Mouse (Mus musculus): ENCODE measurements around the gene Svs4. TPM values are rescaled to one million over a fixed set of nuclear protein-coding genes. Genes with fewer than 3 reads are reported as not detected.

The Svs4 gene
- polyA plus RNA-seq, 1 experiment from 2014 or later, result not detected

DNA sequence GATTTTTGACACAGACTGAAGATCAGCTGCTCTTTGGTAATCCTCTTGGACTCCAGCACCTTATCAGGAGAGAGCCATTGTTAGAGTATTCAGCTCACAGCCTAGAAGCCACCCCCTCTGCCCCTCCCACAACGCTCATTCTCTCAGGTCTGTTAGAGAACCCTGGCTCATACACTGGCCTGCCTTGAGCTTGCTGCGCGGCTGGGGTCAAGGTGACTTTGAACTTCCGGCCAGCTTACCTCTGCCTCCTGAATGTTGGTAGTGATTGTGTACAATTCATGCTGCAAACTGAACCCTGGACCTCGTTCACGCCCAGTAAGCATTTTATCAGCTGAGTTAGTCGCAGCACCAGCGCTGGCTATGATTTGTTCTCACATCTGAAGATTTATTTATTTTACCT lies 45.6 kb downstream of the Svs4 start:
- Histone ChIP-seq H3K27ac (replicated peaks; ENCODE audit: low read depth, low read length) (no peak overlapping the region), H3K4me2 (ENCODE audit: low read depth, low read length) (no peak overlapping the region), H3K27me3 (ENCODE audit: control insufficient read depth, insufficient read depth, low read length) (no peaks in the 10 kb centered on the region), H3K4me1 (ENCODE audit: control insufficient read depth, insufficient read depth, low read length) (no peaks in the 10 kb centered on the region), H3K9me3 (replicated peaks; ENCODE audit: control insufficient read depth, low read length) (no peaks in the 10 kb centered on the region), H3K4me3 (ENCODE audit: low read depth, low read length) (no peak overlapping the region), H3K36me3 (replicated peaks; ENCODE audit: control insufficient read depth, insufficient read depth, low read depth, low read length) (no peaks in the 10 kb centered on the region), H3K9ac (replicated peaks; ENCODE audit: low read length) (no peak overlapping the region)
- ATAC-seq (replicated peaks; ENCODE audit: insufficient number of reproducible peaks, low FRiP score, low TSS enrichment, low read depth) (no peak), DNase-seq (ENCODE audit: low spot score) (no peak)
- 89% methylated on average over 8 of the region's 8 CpGs for WGBS

DNA sequence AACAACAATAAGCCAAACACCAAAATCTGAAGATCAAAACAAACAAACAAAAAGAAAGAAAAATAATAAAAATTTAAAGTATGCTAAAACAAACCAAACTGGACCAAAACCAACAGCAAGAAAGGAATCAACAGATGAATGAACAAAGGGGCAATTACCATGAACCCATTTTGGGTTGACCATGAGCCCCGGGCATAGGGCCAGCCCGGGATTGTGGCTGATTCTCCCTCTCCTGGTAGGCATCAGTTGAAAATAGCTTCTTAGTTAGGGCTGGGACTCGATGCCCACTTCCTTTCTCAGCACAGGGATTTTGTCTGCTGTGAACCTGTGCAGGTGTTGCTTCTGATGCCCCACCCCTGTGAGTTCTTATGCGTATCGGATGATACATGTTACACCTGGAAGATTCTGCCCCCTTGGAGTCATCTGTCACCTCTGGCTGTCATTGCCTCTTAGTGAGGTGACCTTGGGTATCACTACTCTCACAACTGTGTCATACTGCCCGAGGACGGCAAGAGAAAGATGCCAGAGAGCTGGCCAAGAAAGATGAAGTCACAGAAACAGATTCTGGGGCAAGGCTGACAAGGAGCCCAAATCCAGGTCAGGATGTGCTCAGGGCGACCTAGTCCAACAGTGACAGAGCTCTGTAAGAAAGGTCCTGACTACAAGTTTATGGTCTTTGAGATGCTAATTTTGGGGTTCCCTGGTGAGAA lies 49.7 kb downstream of the Svs4 start:
- no peak for ATAC-seq (replicated peaks; ENCODE audit: insufficient number of reproducible peaks, low FRiP score, low TSS enrichment, low read depth)
- no peak for DNase-seq (ENCODE audit: low spot score)
- WGBS, result 87% methylated on average over 8 of the region's 8 CpGs
- Histone ChIP-seq H3K9me3 (replicated peaks; ENCODE audit: control insufficient read depth, low read length) (no peaks in the 10 kb centered on the region), H3K4me3 (ENCODE audit: low read depth, low read length) (no peak overlapping the region), H3K36me3 (replicated peaks; ENCODE audit: control insufficient read depth, insufficient read depth, low read depth, low read length) (no peaks in the 10 kb centered on the region), H3K9ac (replicated peaks; ENCODE audit: low read length) (no peak overlapping the region), H3K27ac (replicated peaks; ENCODE audit: low read depth, low read length) (no peak overlapping the region), H3K27me3 (ENCODE audit: control insufficient read depth, insufficient read depth, low read length) (no peaks in the 10 kb centered on the region), H3K4me2 (ENCODE audit: low read depth, low read length) (no peak overlapping the region), H3K4me1 (ENCODE audit: control insufficient read depth, insufficient read depth, low read length) (no peaks in the 10 kb centered on the region)

Other genes with a start within 250 kb of the Svs4 start
- gene Stk4, start 208.1 kb downstream of the Svs4 start, polyA plus RNA-seq (2014; fragmentation: Nextera tagmentation; extraction: Ambion mirVana), result 26.5 and 31.4 TPM in 2 replicates
- gene Tomm34, start 207.3 kb downstream of the Svs4 start, polyA plus RNA-seq (2014; fragmentation: Nextera tagmentation; extraction: Ambion mirVana), result 60.5 and 61.0 TPM in 2 replicates
- gene Kcns1, start 107.3 kb downstream of the Svs4 start, polyA plus RNA-seq (2014; fragmentation: Nextera tagmentation; extraction: Ambion mirVana), result 0.07 and 0.20 TPM in 2 replicates
- gene Wfdc5, start 95.7 kb downstream of the Svs4 start, polyA plus RNA-seq (2014; fragmentation: Nextera tagmentation; extraction: Ambion mirVana), result not detected in 2 replicates
- not detected in 2 replicates for gene Wfdc12, start 87.9 kb downstream of the Svs4 start, polyA plus RNA-seq (2014; fragmentation: Nextera tagmentation; extraction: Ambion mirVana)
- gene Wfdc15a, start 78.3 kb downstream of the Svs4 start, polyA plus RNA-seq (2014; fragmentation: Nextera tagmentation; extraction: Ambion mirVana), result not detected in 2 replicates
- not detected in 2 replicates for gene Wfdc15b, start 56.8 kb downstream of the Svs4 start, polyA plus RNA-seq (2014; fragmentation: Nextera tagmentation; extraction: Ambion mirVana)
- gene Svs2, start 40.0 kb downstream of the Svs4 start, polyA plus RNA-seq (2014; fragmentation: Nextera tagmentation; extraction: Ambion mirVana), result not detected in 2 replicates
- not detected in 2 replicates for gene Svs3b, start 21.8 kb downstream of the Svs4 start, polyA plus RNA-seq (2014; fragmentation: Nextera tagmentation; extraction: Ambion mirVana)
- gene Svs3a, start 10.8 kb upstream of the Svs4 start, polyA plus RNA-seq (2014; fragmentation: Nextera tagmentation; extraction: Ambion mirVana), result not detected in 2 replicates
- gene Svs6, start 38.3 kb upstream of the Svs4 start, polyA plus RNA-seq (2014; fragmentation: Nextera tagmentation; extraction: Ambion mirVana), result not detected in 2 replicates
- gene Svs5, start 54.3 kb upstream of the Svs4 start, polyA plus RNA-seq (2014; fragmentation: Nextera tagmentation; extraction: Ambion mirVana), result not detected in 2 replicates
- 0.32 and 0.79 TPM in 2 replicates for gene Slpi, start 110.6 kb upstream of the Svs4 start, polyA plus RNA-seq (2014; fragmentation: Nextera tagmentation; extraction: Ambion mirVana)
- not detected in 2 replicates for gene Rbpjl, start 124.7 kb upstream of the Svs4 start, polyA plus RNA-seq (2014; fragmentation: Nextera tagmentation; extraction: Ambion mirVana)
- 1.2 and 1.3 TPM in 2 replicates for gene Matn4, start 126.7 kb upstream of the Svs4 start, polyA plus RNA-seq (2014; fragmentation: Nextera tagmentation; extraction: Ambion mirVana)
- gene Sdc4, start 165.4 kb upstream of the Svs4 start, polyA plus RNA-seq (2014; fragmentation: Nextera tagmentation; extraction: Ambion mirVana), result 19.2 and 24.1 TPM in 2 replicates
- gene Sys1, start 178.5 kb upstream of the Svs4 start, polyA plus RNA-seq (2014; fragmentation: Nextera tagmentation; extraction: Ambion mirVana), result 53.3 and 58.3 TPM in 2 replicates
- 2.6 and 4.3 TPM in 2 replicates for gene Gm20458, start 182.5 kb upstream of the Svs4 start, polyA plus RNA-seq (2014; fragmentation: Nextera tagmentation; extraction: Ambion mirVana)
- not detected in 2 replicates for gene Trp53tg5, start 195.3 kb upstream of the Svs4 start, polyA plus RNA-seq (2014; fragmentation: Nextera tagmentation; extraction: Ambion mirVana)
- gene Dbndd2, start 207.6 kb upstream of the Svs4 start, polyA plus RNA-seq (2014; fragmentation: Nextera tagmentation; extraction: Ambion mirVana), result 1.6 and 4.2 TPM in 2 replicates
- gene Pigt, start 219.1 kb upstream of the Svs4 start, polyA plus RNA-seq (2014; fragmentation: Nextera tagmentation; extraction: Ambion mirVana), result 38.4 and 43.3 TPM in 2 replicates